Mouse (Mus musculus) layer of hippocampus, postnatal 25 days (tissue): ENCODE measurements around the gene Ptgir. TPM values are rescaled to one million over a fixed set of nuclear protein-coding genes. Genes with fewer than 3 reads are reported as not detected.
A peak's percentile ranks its signal among the peaks of the same experiment; 100 is the strongest.

Experiments
- DNase-seq, 2 experiments: peaks; one replicate each; pipeline ENCODE4 v3.0.0; 2022; ENCODE audit warnings: mixed read lengths in 2 of 2, low spot score in 1 of 2; ENCODE audit errors: extremely low spot score in 1 of 2
- total RNA-seq, 2 experiments: library from RNA; stranded (reverse); gene quantifications; 2 replicates each; pipeline ENCODE4 v1.2.3; 2021

Gene Ptgir
- total RNA-seq, 2 experiments from 2014 or later = 0.09 TPM; not detected in 1

DNA sequence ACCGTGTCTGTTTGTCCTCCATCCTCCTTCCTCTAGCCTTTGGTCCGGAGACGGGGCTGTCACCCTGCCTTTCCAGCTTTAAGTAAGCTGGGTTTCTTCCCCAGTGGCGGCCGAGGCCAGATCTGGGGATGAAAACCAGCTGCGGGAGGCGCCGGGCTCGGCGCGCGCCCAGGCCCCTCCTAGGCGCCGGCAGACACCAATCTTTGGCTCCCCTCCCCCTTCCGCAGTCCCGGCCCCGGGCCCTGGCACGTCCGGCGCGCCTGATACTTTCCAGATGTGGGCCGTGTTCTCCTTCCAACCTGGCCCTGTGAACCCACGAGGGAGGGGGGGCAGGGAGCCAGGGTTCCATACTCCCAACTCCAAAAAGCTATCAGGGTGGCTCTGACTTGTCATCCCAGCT is 15.3 kb upstream of the Ptgir start:
- DNase-seq = no peak

DNA sequence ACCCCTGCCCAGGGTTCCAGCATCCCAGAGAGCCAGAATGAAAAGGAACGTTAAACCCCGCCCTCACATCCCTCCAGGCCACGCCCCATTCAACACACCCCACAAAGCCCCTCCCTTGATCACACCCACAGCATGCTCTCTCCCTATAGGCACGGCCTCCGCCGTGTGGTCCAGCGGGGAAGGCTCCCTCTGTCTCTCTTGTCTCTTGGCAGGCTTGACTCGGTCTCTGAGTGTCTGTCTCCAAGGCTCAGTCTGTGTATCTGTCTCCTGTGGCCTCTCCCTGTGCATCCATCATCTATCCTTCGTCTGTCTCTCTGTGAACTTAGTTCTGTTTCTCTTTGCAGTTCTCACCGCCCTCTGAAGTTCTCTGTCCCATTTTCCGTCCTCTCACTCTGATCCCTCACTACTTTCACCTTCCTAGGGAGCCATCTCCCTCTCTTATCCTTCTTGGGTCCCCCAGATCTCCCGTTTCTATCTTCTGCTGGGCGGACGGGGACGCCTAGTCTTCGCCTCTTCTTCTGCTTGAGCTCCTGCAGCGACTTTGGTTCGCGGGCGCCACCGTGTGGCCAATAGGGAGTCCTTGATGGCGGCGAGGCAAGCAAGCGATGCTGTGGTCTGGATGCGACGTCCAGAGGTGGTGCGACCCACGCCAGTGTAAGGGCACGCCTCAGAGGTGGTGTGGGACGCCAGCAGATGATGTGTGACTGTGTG is 14.5 kb upstream of the Ptgir start, which contains the start of gene Gng8:
Gng8 (plus strand) TSS at position 146 of the 711 bp plus-strand sequence.
- DNase-seq = peak; percentile 44 to 92

- DNase-seq = no peak
These were observed 13.9 kb upstream of the Ptgir start for GRCm38 (mm10) chr7:16892352-16892730.

- no peak for DNase-seq
These were observed 12.7 kb upstream of the Ptgir start for GRCm38 (mm10) chr7:16893612-16894011.

DNA sequence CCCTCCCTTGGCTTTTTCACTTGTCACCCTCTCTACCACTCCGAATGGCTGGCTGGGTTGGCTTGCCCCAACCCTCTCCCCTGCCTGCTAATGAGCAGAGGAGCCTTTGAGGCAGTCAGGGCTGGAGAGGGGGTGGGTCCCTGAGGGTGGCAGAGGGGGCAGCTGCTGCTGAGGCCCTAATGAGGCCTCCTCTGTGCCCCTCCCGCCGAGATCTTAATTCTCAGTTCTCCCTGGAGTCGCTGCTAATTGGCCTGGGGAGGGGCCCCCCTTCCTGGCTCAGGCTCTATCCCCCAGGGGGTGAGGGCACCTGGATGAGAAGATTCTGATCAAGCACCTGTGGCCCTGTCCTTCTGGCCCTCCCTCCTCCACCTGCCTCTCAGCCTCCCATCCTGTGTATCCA is 12.0 kb upstream of the Ptgir start:
- DNase-seq = no peak

DNA sequence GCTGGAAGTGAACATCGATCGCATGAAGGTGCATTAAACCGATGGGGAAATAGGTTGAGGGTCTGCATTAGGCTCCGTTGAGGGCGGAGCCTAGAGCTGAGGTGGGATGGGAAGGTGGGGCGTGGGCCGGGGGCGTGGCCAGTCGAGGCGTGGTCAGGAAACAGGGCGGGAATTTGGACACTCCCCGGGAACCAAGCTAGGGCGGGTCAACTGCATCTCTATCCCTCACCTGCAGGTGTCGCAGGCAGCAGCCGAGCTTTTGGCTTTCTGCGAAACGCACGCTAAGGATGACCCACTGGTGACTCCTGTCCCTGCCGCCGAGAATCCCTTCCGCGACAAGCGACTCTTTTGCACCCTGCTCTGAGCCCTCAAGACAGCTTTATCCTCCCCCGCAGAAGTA is 11.3 kb upstream of the Ptgir start:
- peak; percentile 47 to 68 for DNase-seq

GRCm38 (mm10) chr7:16895511-16895910 is 10.8 kb upstream of the Ptgir start:
- DNase-seq = no peak

- DNase-seq = no peak
These were observed 5.8 kb upstream of the Ptgir start for GRCm38 (mm10) chr7:16900526-16900925.

DNA sequence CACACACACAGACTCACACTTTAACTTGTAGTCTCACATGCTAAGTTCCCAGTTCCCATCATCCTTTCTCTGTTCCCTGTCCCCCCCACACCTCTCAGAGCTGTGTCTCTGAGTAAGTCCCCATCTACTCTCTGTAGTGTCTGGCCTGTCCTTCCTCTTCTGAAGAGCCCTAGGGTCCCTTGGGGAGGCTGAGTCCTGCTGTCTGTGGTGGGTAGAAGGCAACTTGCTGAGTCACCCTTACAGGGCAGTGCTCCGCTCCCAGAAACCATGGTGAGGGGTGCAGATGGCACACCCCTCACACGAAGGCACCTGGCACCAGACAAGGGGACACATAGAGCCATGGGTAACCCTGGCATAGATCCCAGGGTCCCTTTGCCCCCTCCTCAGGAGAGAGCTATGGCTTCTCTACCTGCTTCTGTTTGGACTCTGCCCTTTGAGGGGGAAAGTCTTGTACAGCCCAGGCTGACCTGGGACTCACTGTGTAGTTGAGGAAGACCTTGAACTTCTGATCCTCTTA is 2.8 kb upstream of the Ptgir start:
- no peak for DNase-seq

GRCm38 (mm10) chr7:16904120-16904675 is 2.1 kb upstream of the Ptgir start:
- DNase-seq = no peak

DNA sequence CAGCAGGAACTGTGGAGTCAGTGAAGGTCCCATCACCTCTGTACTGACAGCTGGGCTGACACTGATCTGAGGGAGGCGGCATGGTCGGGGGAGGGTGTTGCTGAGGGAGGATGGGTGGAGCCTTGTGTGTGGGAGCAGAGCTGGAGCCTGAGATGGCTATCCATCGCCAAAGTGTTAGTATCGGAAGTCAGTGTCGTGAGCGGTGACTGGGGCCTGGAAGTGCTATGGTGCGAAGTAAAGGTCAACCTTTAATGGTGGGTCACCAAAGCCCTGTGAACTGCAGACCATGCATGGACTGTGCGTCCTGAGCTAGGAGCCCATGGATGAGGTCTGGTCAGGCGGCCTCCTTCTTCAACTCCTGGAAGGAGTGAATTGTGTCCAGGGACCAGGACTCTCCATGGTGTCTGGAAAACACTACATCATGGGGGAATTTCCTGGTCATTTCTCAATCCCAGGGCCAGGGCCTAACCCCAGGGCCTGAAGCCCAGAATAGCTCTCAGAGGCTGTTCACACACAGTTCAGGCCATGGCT is 734 bp upstream of the Ptgir start:
- no peak for DNase-seq

- no peak for DNase-seq
These were observed 734 bp downstream of the Ptgir start for GRCm38 (mm10) chr7:16906889-16907559.

DNA sequence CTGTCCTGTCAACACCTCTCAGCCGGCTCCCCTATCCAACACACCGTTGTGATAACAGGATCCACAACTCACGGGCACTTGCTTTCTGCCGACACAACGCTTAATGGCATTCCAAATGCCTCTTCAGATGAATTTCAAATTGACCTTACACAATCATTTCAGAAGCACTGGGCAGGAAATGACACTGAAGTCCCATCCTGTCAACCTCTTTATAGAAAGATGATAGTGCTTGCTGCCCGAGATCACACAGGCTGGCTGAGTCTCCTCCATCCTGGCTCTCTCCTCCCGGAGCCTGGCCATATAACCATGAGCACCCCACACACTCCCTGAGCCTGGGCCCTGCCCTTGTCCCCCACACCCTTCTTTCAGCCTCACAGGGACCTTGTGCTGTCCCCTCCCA is 1.6 kb downstream of the Ptgir start:
- no peak for DNase-seq

GRCm38 (mm10) chr7:16908367-16908766 is 2.1 kb downstream of the Ptgir start:
- no peak for DNase-seq

GRCm38 (mm10) chr7:16908859-16909258 is 2.6 kb downstream of the Ptgir start:
- no peak for DNase-seq

- no peak for DNase-seq
These were observed 3.6 kb downstream of the Ptgir start for GRCm38 (mm10) chr7:16909909-16910308.

GRCm38 (mm10) chr7:16911904-16912303 is 5.6 kb downstream of the Ptgir start:
- no peak for DNase-seq

DNA sequence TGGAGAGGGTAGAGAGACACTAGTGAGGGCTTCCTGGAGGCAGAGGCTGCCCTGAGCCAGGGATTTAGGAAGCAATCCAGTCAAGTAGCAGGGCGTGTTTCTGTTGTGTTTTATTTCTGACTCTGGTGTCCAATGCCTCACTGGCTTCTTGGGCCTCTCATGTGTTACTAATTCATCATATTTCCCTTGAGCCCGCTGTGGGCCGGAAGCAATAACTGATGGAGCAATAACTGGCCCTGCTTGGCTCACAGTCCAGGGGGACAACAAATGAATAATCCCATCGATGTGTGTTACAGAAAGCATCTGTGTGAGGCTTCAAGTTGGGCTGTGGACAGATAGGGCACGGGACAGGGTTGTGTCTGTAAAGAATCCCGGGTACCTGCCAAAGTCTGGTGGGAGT is 6.1 kb downstream of the Ptgir start:
- DNase-seq = no peak

- DNase-seq = peak; percentile 65 to 78
These were observed 7.6 kb downstream of the Ptgir start for GRCm38 (mm10) chr7:16913806-16914452.

DNA sequence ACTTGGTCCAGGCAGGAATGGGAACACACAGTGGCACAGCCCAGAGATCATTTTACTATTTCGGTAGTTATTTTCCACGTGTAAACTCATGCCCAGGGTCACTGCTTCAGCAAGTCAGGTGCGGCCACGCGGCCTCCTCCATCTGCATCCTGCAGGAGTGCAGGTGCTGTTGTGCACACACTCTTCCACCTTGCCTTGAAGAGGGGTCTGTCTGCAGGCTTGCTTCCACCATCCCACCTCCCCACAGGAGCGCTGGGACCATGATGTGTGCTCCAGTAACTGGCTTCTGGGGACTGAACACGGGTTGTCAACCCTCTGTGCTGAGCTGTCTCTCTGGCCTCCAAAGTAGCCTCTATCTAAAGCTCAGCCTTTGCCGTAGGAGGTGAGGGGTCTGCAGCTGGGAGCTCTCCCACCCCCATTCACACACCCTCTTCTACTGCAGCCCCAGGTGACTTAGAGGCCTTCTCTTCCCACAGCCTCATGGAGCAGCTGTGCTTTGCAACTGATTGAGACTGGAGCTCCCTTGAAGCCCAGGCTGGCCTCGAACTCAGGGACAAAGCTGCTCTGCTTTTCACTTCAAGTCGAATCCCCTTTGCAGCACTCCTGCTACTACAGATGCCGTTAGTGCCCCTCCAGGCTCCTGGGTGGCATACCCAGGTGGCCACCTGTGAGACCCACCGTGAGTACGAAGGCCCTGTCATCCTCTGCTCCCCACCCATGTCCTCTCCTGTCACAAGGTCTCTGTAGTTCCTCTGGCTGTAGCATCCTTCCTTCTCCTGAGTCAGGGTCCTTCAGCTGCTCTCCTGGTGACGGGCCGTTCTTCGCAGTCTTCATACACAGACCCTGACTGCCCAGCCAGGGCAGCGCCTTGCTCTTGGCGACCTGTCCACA is 8.4 kb downstream of the Ptgir start:
- no peak for DNase-seq
